12 mouse cellular contexts compared by ENCODE assay signal in genomic region chr12:35799261-35799660, GRCm38 (mm10).
DNase-seq lines count a peak whose midpoint lies in the region; ATAC-seq lines count a peak whose summit lies in the region.
"Had no signal": no experiment of that assay in that cellular context is flagged by ENCODE, and none has a peak within 500 bp of the region (broad histone marks: within the 10 kb centered on the region; RNA-seq: fewer than 3 reads in every experiment).

No protein-coding gene starts in this region.

- WGBS in heart, embryonic 11.5 days (ENCODE audit: insufficient replicate concordance) = 67% methylated on average over 2 of the region's 2 CpGs
- 89% methylated on average over 2 of the region's 2 CpGs for WGBS in midbrain, embryonic 15.5 days

- H3K4me2 ChIP-seq in heart, embryonic 11.5 days = no peak overlapping the region
- no peak overlapping the region for H3K4me2 ChIP-seq in midbrain, embryonic 15.5 days
- H3K4me2 ChIP-seq: stomach, embryonic 15.5 days had no signal

- no peaks in the 10 kb centered on the region for H3K27me3 ChIP-seq in heart, embryonic 11.5 days (ENCODE audit: control insufficient read depth, insufficient read depth, low read length)
- H3K27me3 ChIP-seq in midbrain, embryonic 15.5 days (replicated peaks) = no peaks in the 10 kb centered on the region
- H3K27me3 ChIP-seq: stomach, embryonic 15.5 days had no signal

- H3K27ac ChIP-seq in heart, embryonic 11.5 days (ENCODE audit: low read depth, low read length) = no peak overlapping the region
- no peak overlapping the region for H3K27ac ChIP-seq in midbrain, embryonic 15.5 days
- H3K27ac ChIP-seq: stomach, embryonic 15.5 days had no signal

- no peak overlapping the region for H3K9ac ChIP-seq in heart, embryonic 11.5 days (ENCODE audit: low read depth, low read length)
- H3K9ac ChIP-seq in midbrain, embryonic 15.5 days = no peak overlapping the region
- H3K9ac ChIP-seq: stomach, embryonic 15.5 days had no signal

- no peaks in the 10 kb centered on the region for H3K4me1 ChIP-seq in heart, embryonic 11.5 days (ENCODE audit: control insufficient read depth, insufficient read depth, low read length)
- no peaks in the 10 kb centered on the region for H3K4me1 ChIP-seq in midbrain, embryonic 15.5 days
- H3K4me1 ChIP-seq: stomach, embryonic 15.5 days had no signal

- H3K4me3 ChIP-seq in heart, embryonic 11.5 days (ENCODE audit: low read depth, low read length) = no peak overlapping the region
- no peak overlapping the region for H3K4me3 ChIP-seq in midbrain, embryonic 15.5 days
- H3K4me3 ChIP-seq: erythroblast, embryonic 14.5 days; stomach, embryonic 15.5 days had no signal

- no peak for ATAC-seq in heart, embryonic 11.5 days (replicated peaks; ENCODE audit: insufficient number of reproducible peaks, low FRiP score, low TSS enrichment)
- no peak for ATAC-seq in midbrain, embryonic 15.5 days (replicated peaks)
- ATAC-seq: intestine, postnatal 0 days had no signal

- DNase-seq in heart, adult 8-10 months (ENCODE audit: low spot score) = peak; percentile 25
- peak; percentile 51 for DNase-seq in T-cell, adult 2 months (ENCODE audit: low spot score)
- peak; percentile 55 for DNase-seq in lung, postnatal 25 days (ENCODE audit: low spot score)
- DNase-seq in spleen, postnatal 4 days (ENCODE audit: low spot score in 2 of 2) = peak; percentile 25 to 62
- DNase-seq in left cerebral cortex, adult 18-20 months (ENCODE audit: low spot score in 2 of 2) = no peak
- no peak for DNase-seq in right cerebral cortex, postnatal 25 days
- DNase-seq: cerebellum, adult 11-12 months had no signal

- H3K36me3 ChIP-seq in heart, embryonic 11.5 days (ENCODE audit: control insufficient read depth, insufficient read depth, low read length) = no peaks in the 10 kb centered on the region
- no peaks in the 10 kb centered on the region for H3K36me3 ChIP-seq in midbrain, embryonic 15.5 days (replicated peaks)
- H3K36me3 ChIP-seq: stomach, embryonic 15.5 days had no signal

- H3K9me3 ChIP-seq in heart, embryonic 11.5 days (replicated peaks; ENCODE audit: control insufficient read depth, low read length) = no peaks in the 10 kb centered on the region
- H3K9me3 ChIP-seq in midbrain, embryonic 15.5 days = no peaks in the 10 kb centered on the region
- H3K9me3 ChIP-seq: stomach, embryonic 15.5 days had no signal

Comparison
In these comparisons a context has a peak if more than half of its experiments do, and no peak if none do; other contexts are left out.
1. DNase-seq: peak in heart, adult 8-10 months (single experiment), T-cell, adult 2 months (single experiment), lung, postnatal 25 days (single experiment) and spleen, postnatal 4 days (2 of 2); none in left cerebral cortex, adult 18-20 months (0 of 2) and right cerebral cortex, postnatal 25 days (single experiment).